Mouse (Mus musculus) kidney, adult 18-20 months (tissue): ENCODE measurements at regions not wholly inside any gene's neighbourhood (a gene's known extent, or its start where the extent isn't known, plus 50 kb on each side); places are given as distances from the start of the nearest gene placed in this dataset.
A peak's percentile ranks its signal among the peaks of the same experiment; 100 is the strongest.

Experiments used
- DNase-seq: peaks from one replicate; pipeline ENCODE4 v3.0.0; 2021

DNA sequence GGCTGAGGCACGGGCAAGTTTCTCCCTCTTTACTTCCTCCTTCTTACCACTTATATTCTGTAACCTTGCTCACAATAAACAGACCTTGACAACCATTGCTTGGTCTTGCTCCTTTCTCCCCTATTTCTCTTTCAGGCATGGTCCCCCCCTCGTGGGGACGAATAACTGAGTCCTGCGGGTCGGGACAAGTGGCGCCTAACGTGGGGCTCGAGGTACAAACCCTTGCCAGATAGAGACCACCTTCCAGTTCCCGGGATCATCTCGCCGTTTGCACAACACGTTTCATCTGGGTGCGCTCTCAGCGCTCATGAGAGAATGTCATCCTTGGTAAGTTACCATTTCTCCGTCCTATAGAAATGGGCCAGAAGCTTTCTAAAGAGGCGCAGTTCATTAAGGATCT is 79.6 kb upstream of the Foxn3 start:
- DNase-seq, result no peak

DNA sequence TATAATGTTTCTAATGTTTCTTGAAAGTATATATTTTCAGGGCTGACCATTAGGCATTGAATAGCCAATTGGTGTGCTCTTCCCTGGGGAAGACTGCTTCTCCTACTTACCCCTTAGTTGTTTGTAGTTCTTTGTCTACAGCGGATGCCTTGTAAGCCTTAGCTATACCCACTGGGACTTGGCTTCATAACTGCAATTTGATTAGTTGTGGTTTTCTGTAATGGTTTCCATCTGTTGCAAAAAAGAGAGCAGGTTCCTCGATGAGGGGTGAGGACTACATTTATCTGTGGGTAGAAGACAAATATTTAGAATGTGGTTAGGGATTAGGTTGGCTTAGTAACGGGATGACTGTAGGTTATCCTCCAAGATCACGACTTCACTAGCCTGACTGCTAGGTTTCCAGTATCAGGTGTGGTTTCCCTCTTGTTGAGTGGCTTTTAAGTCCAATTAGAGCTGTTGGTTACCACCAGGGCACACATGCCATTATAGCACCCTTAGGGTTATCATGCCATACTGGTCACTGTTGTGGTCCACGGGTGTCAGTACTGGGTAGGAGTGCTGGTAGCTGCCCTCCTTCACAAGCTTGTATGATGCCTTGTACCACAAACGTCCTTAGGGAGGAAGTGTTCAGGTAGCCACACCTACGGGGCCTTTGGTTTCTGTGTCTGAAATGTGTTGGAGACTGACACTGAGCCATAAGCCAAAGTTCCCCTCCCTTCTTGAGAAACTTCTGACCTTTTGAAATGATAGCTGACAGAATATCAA is 78.9 kb upstream of the Foxn3 start:
- no peak for DNase-seq

DNA sequence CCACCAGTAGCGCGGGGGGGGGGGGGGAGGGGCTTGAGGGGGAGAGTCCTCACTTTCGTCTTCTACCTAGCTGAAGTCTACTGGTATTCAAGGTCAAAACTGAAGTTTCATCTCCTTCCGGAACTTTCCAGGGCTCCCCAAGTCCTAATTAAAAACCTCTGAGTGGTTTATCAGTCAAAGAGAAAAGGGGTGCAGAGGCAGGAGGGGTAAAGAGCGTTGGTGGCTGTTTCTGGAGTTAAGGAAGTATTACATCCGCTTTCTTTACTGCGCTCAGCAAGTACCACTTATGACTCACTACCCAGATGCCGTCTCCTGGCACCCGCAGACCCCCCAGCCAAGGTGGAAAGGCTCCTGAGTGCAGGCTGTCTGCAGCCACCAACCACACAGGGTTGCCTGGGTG is 77.9 kb upstream of the Foxn3 start:
- no peak for DNase-seq

DNA sequence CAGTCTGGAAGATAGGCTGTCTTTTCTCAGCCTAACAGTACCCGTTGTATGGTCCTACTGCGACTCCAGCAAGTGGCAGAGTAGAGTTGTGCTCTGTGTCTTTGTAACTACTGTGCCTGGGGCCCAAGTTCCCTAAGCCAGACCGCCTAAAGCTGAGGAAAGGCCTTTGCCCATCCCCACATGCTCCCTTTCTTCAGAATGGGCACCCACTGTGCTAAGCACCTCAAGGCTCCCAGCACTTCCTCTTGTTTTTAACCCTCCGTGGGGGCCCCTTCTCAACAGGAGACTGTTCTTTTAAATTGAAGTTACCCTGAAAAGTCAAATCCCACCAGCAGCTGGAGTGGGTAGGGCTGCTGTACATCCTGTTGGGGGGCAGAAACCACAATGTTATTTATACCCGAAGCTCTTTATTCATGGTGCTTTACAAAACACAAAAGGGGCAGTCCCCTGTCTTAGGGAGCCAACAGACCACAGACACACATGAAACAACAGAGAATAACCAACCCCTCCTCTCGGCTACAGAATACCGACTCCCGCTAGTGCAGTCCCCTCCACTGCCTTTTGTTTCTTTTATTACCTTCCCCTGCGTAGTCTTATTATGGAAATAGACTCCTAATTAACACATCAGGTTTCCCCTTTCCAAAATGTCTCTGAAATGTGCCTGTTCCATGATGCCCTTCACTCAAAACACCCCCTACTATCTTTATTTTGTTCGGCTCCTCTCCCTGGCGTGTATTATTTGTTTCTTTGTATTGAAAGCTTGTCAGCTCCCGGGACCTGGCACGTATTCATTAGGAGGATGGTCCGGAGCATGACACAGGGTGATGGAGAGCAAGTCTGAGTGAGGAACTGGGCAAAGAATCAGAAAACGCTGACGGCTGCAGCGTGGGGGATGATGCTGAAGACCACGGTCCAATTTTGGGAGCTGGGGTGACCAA is 77.1 kb upstream of the Foxn3 start:
- no peak for DNase-seq

DNA sequence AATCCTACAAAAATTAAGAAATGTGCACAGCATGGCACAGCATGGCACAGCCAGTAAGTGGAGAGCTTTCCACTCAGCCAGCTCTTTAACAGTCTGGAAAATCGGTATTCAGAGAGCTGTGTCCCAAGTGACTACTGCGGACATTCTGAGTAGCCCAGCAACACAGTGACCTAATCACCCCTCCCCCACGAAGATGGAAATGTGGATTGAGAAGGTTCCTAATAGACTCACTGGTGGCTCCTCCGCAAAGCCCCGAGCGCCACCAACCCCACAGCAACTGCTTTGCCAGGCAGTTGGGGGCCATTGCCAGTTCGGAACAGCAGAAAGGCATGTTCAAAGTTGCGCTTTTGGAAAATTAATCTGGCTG is 76.4 kb upstream of the Foxn3 start:
- no peak for DNase-seq

DNA sequence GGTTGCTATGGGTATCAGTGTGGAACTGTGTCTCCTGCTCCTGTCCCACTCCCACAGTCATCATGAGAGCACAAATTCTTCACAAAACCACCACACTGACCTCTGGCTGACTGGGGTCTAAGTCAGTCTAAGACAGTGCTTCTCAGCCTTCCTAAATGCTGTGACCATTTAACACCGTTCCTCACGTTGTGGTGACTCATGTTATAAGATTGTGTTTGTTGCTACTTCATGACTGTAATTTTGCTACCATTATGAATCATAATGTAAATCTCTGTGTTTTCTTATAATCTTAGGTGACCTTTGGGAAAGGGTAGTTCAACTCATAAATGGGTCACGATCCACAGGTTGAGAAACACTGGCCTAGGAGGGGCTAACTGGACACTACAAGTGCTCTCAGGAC is 75.7 kb upstream of the Foxn3 start:
- DNase-seq, result no peak

DNA sequence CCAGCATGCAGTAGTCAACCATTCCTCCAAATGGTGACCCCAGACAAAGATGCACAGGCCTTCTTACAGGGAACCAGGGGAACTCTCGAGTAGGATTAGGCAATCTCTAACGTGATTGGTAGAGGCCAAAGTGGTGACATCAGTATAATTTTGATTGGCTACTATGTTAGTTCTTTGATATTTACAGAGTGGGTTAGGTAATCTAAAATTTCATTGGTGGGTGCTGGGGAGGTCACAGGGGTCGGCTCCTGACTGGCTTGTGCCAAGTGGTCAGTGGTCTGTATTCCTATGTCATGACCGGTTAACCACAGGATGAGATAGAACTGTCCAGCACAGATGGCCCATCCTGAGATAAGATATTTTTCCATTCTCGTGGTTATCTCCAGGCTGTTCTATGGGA is 74.6 kb upstream of the Foxn3 start:
- DNase-seq, result no peak

DNA sequence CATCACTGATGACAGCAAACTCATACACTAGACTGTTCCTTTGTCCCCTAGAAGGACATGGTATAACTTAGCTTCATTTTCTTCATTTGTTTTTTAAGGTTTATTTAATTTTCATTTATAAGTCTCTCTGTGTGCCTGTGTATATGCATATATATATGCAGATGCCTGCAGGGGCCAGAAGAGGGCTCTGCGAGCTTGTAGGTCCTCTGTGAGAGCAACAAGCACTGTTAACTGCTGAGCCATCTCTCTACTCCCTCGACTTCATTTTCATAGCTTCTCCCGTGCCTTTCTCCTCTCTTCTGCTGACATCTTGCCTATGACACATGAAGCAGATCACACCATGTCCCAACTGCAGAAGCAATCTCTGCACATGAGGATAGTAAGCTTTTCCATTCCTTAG is 72.9 kb upstream of the Foxn3 start:
- no peak for DNase-seq

DNA sequence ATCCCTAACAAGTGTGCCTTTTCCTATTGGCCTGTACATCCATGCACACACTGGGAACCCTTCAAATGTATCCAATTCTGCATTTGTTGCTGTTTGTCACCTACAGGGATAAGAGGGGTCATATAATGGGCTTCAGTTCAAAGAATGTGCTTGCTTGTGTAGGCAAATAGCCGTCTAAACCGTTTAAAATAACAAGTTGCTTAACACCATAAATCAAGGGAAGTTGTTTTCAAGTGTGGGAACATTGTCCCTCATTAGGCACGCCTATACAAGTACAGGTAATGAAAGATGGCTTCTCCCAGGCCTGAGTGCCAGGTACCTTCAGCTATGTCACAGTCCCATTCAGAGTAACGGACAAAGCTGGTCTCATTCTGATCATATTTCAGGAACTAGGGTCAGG is 72.0 kb upstream of the Foxn3 start:
- DNase-seq, result no peak

DNA sequence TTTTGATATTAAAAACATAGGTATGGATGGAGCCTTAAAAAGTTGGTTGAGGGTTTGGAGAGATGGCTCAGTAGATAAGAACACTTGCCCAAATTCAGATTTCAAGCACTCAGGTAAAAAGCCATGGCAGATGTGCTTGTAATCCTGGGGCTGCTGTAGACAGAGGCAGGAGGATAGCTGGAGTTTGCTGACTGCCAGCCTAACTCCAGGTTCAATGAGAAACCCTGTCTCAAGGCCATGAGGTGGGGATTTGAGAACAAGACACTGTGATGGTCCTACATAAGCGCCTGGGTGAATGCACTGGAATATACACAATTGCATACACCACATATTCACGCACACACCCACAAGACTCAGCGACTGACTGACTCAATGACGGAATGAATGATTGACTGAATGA is 71.3 kb upstream of the Foxn3 start:
- no peak for DNase-seq

DNA sequence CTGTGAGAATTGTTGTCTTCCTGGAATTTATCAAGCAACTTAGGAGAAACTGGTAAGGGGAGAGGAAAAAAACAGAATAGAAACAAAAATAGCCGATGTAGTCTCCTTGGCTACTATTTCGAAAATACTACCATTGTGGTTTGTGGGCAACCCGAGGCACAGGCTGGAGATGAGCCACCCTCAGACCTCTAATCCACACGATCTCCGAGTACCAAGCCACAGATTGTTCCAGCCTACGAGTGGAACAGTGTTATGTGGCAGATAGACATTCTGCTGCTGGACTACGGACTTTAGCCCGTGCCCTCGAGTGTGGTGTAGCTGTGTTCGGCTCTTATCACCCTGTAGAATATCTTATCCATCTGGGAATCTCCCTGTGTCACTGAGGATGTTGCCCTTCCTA is 70.3 kb upstream of the Foxn3 start:
- DNase-seq, result no peak

DNA sequence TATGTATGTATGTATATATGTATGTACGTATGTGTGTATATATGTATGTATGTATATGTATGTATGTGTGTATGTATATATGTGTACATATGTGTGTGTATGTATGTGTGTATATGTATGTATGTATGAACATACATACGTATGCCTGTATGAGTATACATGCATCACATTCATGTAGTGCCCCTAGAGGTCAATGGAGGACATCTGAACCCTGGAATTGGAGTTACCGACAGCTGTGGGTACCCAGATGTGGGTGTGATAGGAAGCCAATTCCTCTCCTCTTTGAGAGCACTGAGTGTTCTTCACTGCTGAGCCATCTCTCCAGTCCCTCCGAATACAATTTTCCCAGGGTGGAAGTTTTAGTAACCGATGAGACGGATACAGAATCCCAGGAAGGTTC is 69.6 kb upstream of the Foxn3 start:
- DNase-seq, result no peak

DNA sequence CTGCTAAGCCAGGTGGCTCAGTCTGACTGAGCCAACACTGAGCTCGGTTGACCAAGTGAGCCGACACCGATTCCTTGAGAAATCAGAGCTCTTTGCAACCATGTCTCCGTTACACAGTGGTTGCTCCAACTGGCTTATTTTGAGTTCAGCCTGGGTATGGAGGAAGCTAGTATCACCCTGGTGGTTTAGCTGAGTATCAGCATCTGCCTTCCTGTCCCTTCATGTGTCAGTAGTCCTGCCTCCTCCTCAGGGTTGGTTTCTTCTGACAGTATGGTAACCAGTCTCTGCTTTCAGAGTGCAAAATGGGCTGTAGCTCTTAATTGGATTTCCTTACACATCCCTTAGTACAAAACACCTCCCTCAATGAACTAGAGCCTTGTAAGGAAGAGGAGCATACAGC is 66.2 kb upstream of the Foxn3 start:
- DNase-seq, result no peak

DNA sequence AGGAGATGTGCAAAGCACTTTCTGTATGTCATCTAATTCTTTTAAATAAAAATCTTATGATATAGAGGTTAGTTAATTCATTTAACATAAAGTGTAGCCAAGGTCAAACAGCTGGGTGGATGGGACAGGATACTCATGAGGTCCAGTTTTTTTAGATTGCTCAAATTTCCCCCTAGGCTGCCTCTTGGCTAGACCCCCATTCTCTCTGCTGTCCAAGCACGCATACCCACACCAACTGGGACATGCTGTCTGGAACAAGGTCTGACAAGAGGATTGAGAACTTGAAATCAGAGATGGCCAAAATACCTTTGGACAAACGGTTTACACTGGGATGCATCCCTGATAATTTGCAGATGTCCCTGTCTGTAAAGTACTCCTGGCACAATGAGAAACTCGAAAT is 65.0 kb upstream of the Foxn3 start:
- no peak for DNase-seq

DNA sequence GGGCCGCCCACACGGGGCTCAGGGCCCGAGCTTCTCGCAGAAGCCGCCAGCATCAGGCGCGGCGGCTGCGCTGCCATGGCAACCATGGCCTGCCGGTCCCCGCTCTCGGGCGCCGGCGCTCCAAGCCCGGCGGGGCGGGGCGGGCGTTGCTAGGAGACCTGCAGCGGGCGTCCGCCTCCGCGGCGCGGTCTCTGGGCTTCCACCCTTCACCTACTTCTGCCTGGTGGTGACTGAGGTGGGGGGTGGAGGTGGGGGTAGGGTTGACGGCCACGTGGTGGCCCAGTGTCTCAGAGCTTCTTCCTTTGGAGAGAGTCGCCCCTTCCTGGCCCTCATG is 64.5 kb upstream of the Foxn3 start:
- DNase-seq, result peak; percentile 85

DNA sequence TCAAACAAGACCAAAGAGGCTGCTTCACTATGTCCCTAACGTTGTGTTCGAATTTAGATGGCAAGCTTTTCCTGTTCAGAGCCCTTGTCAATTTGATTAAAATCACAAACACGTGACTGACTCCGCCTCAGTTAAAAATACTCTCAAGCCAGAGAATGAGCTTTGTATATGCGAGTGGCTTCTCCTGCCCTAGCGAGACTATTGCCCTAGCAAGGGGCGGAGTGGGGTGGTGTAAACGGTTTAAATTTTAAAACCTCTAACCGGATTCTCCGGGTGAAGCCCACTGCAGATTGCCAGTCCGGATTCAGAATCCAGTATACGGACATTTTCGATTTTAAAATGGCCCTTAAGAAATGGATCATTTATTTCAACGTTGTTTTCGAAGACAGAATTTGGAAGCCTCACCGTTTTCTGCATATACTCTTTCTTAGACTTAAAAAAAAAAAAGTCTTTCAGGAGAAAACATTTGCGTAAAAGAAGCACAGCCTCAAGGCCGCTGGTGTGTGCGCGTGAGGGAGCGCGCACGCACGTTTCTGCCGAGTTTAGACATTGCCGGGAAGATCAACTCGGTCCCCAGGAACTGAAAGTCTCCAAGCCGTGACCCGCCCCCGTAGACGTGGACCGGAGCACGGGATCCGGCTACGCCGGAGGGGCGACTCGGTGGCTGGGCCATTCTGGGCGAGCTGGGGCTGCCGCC is 64.0 kb upstream of the Foxn3 start:
- peak; percentile 14 for DNase-seq

DNA sequence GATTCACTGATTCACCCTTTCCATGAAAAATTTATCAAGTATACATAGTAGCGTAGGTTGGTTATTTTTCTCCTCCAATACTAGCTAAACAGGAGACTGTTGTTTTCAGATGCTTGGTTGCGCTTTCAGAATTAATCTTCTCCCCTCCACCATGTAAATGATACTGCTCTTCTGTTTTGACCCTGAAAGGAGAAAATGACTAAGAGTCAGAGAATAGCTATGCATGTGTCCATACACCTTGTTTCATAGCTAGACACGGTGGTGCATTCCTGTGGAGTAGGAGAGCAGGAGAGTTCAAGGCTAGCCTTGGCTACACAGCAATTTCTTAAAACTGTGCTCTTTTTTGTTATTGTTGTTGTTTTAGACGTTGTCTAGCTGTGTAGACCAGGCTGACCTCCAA is 62.8 kb upstream of the Foxn3 start:
- DNase-seq, result no peak

DNA sequence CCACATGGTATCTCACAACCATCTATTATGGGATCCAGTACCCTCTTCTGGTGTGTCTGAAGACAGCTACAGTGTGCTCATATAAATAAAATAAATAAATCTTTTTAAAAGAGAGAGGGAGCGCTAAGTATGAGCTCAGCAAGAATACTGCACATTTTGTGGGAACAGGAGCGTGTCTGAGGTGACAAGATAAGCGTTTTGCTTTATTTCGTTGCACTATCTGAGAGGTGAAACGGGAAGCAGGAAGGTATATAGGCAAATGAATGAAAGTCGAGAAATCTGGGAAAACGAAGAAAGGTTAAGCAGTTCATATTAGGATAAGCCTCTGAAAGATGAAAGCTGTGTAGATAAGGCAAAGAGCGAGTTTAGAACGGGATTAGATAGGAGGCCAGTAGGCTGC is 61.7 kb upstream of the Foxn3 start:
- DNase-seq, result no peak

DNA sequence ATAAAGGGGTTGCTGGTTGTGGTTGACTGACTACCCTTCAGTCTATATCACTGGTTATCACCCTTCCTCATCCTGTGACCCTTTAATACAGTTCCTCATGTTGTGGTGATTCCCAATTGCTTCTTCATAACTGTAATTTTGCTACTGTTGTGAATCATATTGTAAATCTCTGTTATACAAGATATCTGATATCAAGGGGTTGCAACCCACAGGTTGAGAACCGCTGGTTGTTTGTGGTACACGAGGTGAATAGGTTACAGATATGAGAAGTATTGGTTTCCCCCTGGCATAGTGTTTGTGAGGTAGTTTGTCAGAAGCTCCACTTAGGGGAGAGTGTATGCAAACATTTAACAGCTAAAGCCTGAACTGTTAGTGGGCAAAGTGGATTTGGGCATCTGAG is 58.9 kb upstream of the Foxn3 start:
- no peak for DNase-seq

DNA sequence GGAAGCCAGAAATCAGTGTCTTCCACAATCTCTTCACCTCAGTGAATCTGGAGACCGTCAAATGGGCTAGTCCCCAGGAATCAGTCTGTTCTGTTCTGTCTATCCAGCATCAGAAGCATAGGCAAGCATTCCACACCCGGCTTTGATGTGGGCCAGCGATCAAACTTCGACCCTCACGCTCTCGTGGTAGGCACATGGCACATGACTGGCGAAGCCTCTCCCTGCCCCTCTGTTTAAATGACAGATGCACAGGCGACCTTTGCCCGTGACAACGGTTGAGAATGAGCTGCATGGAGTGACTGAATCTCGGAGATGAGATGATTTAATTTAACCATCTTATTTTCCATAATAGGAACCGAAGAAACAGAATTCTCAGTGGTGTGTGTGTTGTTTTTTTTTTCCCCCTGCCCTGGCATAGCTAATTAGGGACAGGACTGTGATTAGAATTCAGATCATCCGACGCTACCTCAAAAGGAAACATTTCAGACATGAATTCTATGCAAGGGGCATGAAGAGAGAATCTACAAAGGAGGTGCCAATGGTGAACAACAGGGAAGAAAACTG is 53.9 kb upstream of the Foxn3 start:
- no peak for DNase-seq

DNA sequence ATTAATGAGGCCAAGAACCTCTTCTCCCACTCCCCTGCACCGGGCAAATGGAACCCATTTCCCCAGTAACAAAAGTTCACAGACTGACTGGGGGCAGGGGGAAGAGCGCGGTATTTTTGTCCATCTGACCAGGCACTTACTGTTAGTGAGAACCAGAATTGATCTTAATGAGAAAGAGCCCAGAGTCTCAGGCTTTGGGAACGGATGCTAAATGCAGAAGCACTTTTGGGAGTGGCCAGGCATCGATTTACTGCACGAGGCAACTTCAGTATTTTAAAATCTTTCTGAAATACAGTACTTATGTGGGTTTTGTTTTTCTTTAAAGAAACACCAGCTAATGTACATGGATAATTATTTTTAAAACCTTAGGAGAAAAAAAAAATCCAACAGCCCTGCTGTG is 51.0 kb upstream of the Foxn3 start:
- DNase-seq, result no peak
